Mouse (Mus musculus): Measurements from ENCODE around the gene Adgrl2. TPM values are rescaled to one million over a fixed set of nuclear protein-coding genes. Genes with fewer than 3 reads are reported as not detected.

The Adgrl2 gene
- polyA plus RNA-seq, 1 experiment = 7.6 TPM

DNA sequence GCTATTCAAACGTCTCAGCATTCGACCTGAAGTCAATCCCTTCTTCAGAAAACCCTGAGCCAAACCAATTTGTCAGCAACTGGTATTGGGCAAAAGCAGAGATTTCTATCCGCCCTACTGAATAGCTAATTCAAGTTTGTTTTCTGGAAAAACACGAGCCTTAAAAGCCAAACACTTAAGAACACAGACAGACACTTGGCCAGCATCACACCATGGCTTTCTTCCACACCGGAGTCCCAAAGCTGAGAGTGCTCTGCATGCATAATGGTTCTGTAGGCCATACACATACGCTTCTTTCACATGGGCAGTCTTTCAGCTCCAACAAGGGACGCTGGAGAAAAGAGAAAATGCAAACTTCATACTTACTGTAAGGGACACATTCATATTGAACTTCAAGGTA is 125.1 kb downstream of the Adgrl2 start:
- no peak overlapping the region for H3K27ac ChIP-seq (ENCODE audit: control insufficient read depth, insufficient read depth, low read length)
- no peak overlapping the region for H3K4me3 ChIP-seq (ENCODE audit: control insufficient read depth, insufficient read depth, low read length)
- no peak for TF ChIP-seq CTCF (IDR thresholded peaks at IDR 0.05; ENCODE audit: borderline replicate concordance, control insufficient read depth, extremely low read depth, insufficient read depth, low read length, poor library complexity)
- no peak for TF ChIP-seq POLR2A (IDR thresholded peaks at IDR 0.05; ENCODE audit: control insufficient read depth, extremely low read depth, insufficient read depth, low read length, poor library complexity)
- no peak for DNase-seq
- no peaks in the 10 kb centered on the region for H3K36me3 ChIP-seq (ENCODE audit: control insufficient read depth, insufficient read depth, low read length)
- peaks cover 8% of the 10 kb centered on the region for H3K4me1 ChIP-seq (replicated peaks; ENCODE audit: control insufficient read depth, insufficient read depth, low read length)
- no peaks in the 10 kb centered on the region for H3K27me3 ChIP-seq (ENCODE audit: control insufficient read depth, insufficient read depth, low read length)
- 89% methylated on average over 7 of the region's 7 CpGs for WGBS

DNA sequence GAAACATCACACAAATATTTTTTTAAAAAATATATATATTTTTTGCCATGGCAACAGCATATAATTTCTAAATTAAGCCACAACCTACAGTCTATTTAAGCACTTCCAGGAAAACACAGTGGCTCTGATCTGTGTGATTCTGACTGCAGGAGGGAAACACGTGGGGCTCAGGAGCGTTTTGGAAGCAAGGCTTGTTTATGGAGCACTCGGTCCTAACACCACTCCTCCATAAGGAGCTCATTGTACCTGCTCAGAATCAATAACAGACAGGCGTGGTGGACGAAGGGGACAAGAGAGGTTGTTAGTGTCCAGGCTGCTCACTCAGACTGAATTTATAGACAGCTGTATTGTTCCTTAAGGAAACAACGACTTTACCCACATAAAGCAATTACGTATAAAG is 128.5 kb downstream of the Adgrl2 start:
- Histone ChIP-seq H3K36me3 (ENCODE audit: control insufficient read depth, insufficient read depth, low read length) (no peaks in the 10 kb centered on the region), H3K4me1 (replicated peaks; ENCODE audit: control insufficient read depth, insufficient read depth, low read length) (no peaks in the 10 kb centered on the region), H3K27me3 (ENCODE audit: control insufficient read depth, insufficient read depth, low read length) (no peaks in the 10 kb centered on the region), H3K4me3 (ENCODE audit: control insufficient read depth, insufficient read depth, low read length) (no peak overlapping the region), H3K27ac (ENCODE audit: control insufficient read depth, insufficient read depth, low read length) (no peak overlapping the region)
- 93% methylated on average over 7 of the region's 7 CpGs for WGBS
- TF ChIP-seq POLR2A (IDR thresholded peaks at IDR 0.05; ENCODE audit: control insufficient read depth, extremely low read depth, insufficient read depth, low read length, poor library complexity) (no peak), CTCF (IDR thresholded peaks at IDR 0.05; ENCODE audit: borderline replicate concordance, control insufficient read depth, extremely low read depth, insufficient read depth, low read length, poor library complexity) (no peak)
- no peak for DNase-seq

DNA sequence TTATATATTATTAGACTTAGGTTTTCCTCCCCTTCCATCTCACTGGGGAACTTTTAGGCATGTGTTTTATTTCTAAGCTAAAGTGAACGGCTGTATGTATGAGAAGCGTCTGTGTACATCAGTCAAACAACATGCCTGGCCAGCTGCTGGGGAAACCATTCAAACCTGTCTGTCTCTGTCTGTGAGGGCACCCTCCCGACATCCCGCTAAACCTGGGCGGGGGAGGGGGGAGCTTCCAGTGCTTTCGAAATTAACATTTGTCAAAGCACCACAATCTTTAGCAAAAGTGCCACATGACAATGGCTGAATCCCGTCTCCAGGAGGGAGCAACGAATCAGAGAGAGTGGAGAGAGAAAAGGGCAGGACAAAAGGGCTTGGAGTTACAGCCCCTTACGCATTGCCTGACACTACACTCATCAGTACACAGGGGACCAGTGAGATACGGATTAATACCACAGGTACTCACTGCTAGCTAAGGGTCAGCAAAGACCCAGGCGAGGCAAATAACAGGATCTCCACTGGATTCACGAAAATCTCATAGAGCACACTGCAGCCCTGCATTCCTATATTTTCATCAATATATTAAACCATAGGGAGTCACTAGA is 135.9 kb downstream of the Adgrl2 start:
- peaks cover 25% of the 10 kb centered on the region for H3K4me1 ChIP-seq (replicated peaks; ENCODE audit: control insufficient read depth, insufficient read depth, low read length)
- H3K36me3 ChIP-seq (ENCODE audit: control insufficient read depth, insufficient read depth, low read length) = no peaks in the 10 kb centered on the region
- 91% methylated on average over 12 of the region's 12 CpGs for WGBS
- TF ChIP-seq CTCF (IDR thresholded peaks at IDR 0.05; ENCODE audit: borderline replicate concordance, control insufficient read depth, extremely low read depth, insufficient read depth, low read length, poor library complexity) (no peak), POLR2A (IDR thresholded peaks at IDR 0.05; ENCODE audit: control insufficient read depth, extremely low read depth, insufficient read depth, low read length, poor library complexity) (no peak)
- H3K4me3 ChIP-seq (ENCODE audit: control insufficient read depth, insufficient read depth, low read length) = no peak overlapping the region
- no peak overlapping the region for H3K27ac ChIP-seq (ENCODE audit: control insufficient read depth, insufficient read depth, low read length)
- H3K27me3 ChIP-seq (ENCODE audit: control insufficient read depth, insufficient read depth, low read length) = no peaks in the 10 kb centered on the region
- DNase-seq = no peak

DNA sequence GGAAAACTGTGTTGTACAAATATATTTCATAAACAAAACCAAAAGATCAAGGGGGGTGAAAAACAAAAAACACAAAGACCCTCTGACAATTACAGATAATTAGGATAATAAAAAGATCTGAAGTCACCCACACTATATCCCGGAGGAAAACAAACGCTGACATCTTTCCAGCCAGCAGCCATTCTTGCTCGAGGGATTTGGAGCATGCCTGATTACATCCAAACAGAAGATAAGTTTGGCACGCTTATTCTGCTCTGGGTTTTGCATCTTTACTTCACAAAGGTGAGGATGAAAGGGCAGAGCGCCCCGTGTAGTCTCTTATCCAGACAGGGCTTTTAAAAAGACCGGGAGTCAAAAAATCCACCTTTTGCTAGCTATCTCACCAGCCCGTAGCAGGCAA is 137.0 kb downstream of the Adgrl2 start:
- no peak for TF ChIP-seq POLR2A (IDR thresholded peaks at IDR 0.05; ENCODE audit: control insufficient read depth, extremely low read depth, insufficient read depth, low read length, poor library complexity)
- TF ChIP-seq CTCF (IDR thresholded peaks at IDR 0.05; ENCODE audit: borderline replicate concordance, control insufficient read depth, extremely low read depth, insufficient read depth, low read length, poor library complexity) = no peak
- no peak for DNase-seq
- no peak overlapping the region for H3K27ac ChIP-seq (ENCODE audit: control insufficient read depth, insufficient read depth, low read length)
- H3K27me3 ChIP-seq (ENCODE audit: control insufficient read depth, insufficient read depth, low read length) = no peaks in the 10 kb centered on the region
- WGBS = 87% methylated on average over 8 of the region's 8 CpGs
- peaks cover 25% of the 10 kb centered on the region for H3K4me1 ChIP-seq (replicated peaks; ENCODE audit: control insufficient read depth, insufficient read depth, low read length)
- no peaks in the 10 kb centered on the region for H3K36me3 ChIP-seq (ENCODE audit: control insufficient read depth, insufficient read depth, low read length)
- H3K4me3 ChIP-seq (ENCODE audit: control insufficient read depth, insufficient read depth, low read length) = no peak overlapping the region

DNA sequence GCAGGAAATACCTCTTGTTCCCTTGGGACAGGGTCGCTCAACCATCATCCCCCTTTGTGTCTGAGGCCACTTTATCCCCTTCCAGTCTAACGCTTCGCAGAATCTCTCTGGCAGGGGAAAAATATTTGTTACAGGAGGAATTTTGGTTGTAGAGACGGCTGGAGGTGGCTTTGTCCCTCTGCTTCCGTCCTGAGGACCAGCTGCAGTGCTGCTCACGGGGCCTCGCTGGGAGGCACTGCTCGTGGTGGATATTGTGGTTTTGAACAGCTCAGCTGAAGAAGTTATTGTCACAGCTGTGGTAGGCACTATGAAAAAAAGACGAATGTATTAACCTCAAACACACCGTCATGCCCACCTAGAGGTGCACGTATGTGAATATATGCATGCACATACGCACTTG is 137.8 kb downstream of the Adgrl2 start:
- Histone ChIP-seq H3K27me3 (ENCODE audit: control insufficient read depth, insufficient read depth, low read length) (no peaks in the 10 kb centered on the region), H3K36me3 (ENCODE audit: control insufficient read depth, insufficient read depth, low read length) (no peaks in the 10 kb centered on the region), H3K27ac (ENCODE audit: control insufficient read depth, insufficient read depth, low read length) (peak overlapping the region; percentile 71; the same call in 1 of the 2 replicates), H3K4me3 (ENCODE audit: control insufficient read depth, insufficient read depth, low read length) (no peak overlapping the region), H3K4me1 (replicated peaks; ENCODE audit: control insufficient read depth, insufficient read depth, low read length) (peaks cover 25% of the 10 kb centered on the region)
- TF ChIP-seq POLR2A (IDR thresholded peaks at IDR 0.05; ENCODE audit: control insufficient read depth, extremely low read depth, insufficient read depth, low read length, poor library complexity) = no peak
- no peak for TF ChIP-seq CTCF (IDR thresholded peaks at IDR 0.05; ENCODE audit: borderline replicate concordance, control insufficient read depth, extremely low read depth, insufficient read depth, low read length, poor library complexity)
- WGBS = 6% methylated on average over 12 of the region's 12 CpGs
- peak; percentile 30 for DNase-seq

DNA sequence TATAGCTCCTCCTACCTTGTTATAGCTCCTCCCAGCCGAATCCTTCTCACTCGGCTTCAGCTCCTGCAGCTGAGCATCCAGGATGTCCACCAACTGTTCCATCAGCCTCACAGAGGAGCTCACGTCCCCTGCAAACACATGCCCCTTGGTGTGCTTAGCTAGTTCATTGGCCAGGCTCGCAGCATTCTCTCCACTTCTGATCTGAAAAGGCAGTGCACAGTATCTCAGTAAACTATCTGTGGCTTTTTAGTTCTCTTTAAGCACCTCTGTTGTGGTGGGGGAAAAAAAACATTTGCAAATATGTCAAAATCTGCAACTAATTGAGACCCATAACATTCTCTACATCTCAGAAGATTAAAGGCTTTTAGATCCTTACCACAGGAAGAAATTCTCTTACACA is 139.5 kb downstream of the Adgrl2 start:
- WGBS = 34% methylated on average over 4 of the region's 4 CpGs
- Histone ChIP-seq H3K4me1 (replicated peaks; ENCODE audit: control insufficient read depth, insufficient read depth, low read length) (peaks cover 25% of the 10 kb centered on the region), H3K27me3 (ENCODE audit: control insufficient read depth, insufficient read depth, low read length) (no peaks in the 10 kb centered on the region), H3K27ac (ENCODE audit: control insufficient read depth, insufficient read depth, low read length) (peak overlapping the region; percentile 20; the same call in 1 of the 2 replicates), H3K36me3 (ENCODE audit: control insufficient read depth, insufficient read depth, low read length) (no peaks in the 10 kb centered on the region), H3K4me3 (ENCODE audit: control insufficient read depth, insufficient read depth, low read length) (no peak overlapping the region)
- peak; percentile 10 for DNase-seq
- TF ChIP-seq CTCF (IDR thresholded peaks at IDR 0.05; ENCODE audit: borderline replicate concordance, control insufficient read depth, extremely low read depth, insufficient read depth, low read length, poor library complexity) (no peak), POLR2A (IDR thresholded peaks at IDR 0.05; ENCODE audit: control insufficient read depth, extremely low read depth, insufficient read depth, low read length, poor library complexity) (no peak)

DNA sequence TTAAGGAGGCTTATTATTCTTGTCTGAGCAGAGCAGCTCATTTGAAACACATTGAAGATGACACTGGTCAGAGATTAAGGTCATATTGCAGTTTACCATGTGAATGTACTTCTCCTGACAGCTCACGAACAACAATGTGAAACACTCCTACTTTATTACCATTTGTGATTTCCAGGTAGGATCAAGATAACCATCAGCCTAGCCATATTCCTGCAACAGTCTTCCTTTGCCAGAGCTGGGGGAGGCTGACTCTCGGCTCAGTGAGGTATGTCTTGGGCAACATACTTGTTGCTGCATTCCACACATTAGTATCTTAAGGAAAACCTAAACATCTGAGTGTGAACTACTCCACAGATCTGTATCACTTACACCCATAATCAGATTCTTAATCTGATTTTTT is 142.0 kb downstream of the Adgrl2 start:
- WGBS = 91% methylated on average over 2 of the region's 2 CpGs
- no peak for TF ChIP-seq POLR2A (IDR thresholded peaks at IDR 0.05; ENCODE audit: control insufficient read depth, extremely low read depth, insufficient read depth, low read length, poor library complexity)
- TF ChIP-seq CTCF (IDR thresholded peaks at IDR 0.05; ENCODE audit: borderline replicate concordance, control insufficient read depth, extremely low read depth, insufficient read depth, low read length, poor library complexity) = no peak
- no peaks in the 10 kb centered on the region for H3K36me3 ChIP-seq (ENCODE audit: control insufficient read depth, insufficient read depth, low read length)

More for the DNA sequence above, 142.0 kb downstream of the Adgrl2 start:
- peaks cover 23% of the 10 kb centered on the region for H3K4me1 ChIP-seq (replicated peaks; ENCODE audit: control insufficient read depth, insufficient read depth, low read length)
- H3K27ac ChIP-seq (ENCODE audit: control insufficient read depth, insufficient read depth, low read length) = no peak overlapping the region
- H3K4me3 ChIP-seq (ENCODE audit: control insufficient read depth, insufficient read depth, low read length) = no peak overlapping the region
- no peak for DNase-seq
- H3K27me3 ChIP-seq (ENCODE audit: control insufficient read depth, insufficient read depth, low read length) = no peaks in the 10 kb centered on the region

Measured in thymus, adult 2 months (tissue).